Mouse (Mus musculus) embryonic facial prominence, embryonic 15.5 days (tissue): ENCODE data around the gene Olfr1564. TPM values are rescaled to one million over a fixed set of nuclear protein-coding genes. Genes with fewer than 3 reads are reported as not detected.
"Not testable (repeated sequence)": the region's sequence is repeated elsewhere in the genome, so short reads cannot be mapped to it uniquely, and the experiment has no call there.

Experiments used
- ATAC-seq: fragments of 200-750 bp; cut with Nextera tagmentation; 2 replicates; pipeline ENCODE4 v1.8.0; 2017; ENCODE audit warnings: low read depth, moderate TSS enrichment; ENCODE audit not compliant: insufficient number of reproducible peaks, low FRiP score, low TSS enrichment
- H3K27ac ChIP-seq: fragments of 300-500 bp; sonication (generic); replicated peaks from 2 replicates; pipeline ENCODE4 v1.5.1; 2015; ENCODE audit warnings: mild to moderate bottlenecking, inconsistent platforms
- H3K27me3 ChIP-seq: fragments of 300-500 bp; sonication (generic); 2 replicates; pipeline ENCODE4 v1.6.1; 2015; ENCODE audit warnings: inconsistent platforms
- H3K36me3 ChIP-seq: fragments of 300-500 bp; sonication (generic); 2 replicates; pipeline ENCODE4 v1.6.1; 2015; ENCODE audit warnings: mild to moderate bottlenecking, inconsistent platforms
- H3K4me1 ChIP-seq: fragments of 300-500 bp; sonication (generic); 2 replicates; pipeline ENCODE4 v1.6.1; 2015; ENCODE audit warnings: inconsistent platforms
- H3K4me2 ChIP-seq: fragments of 300-500 bp; sonication (generic); replicated peaks from 2 replicates; pipeline ENCODE4 v1.6.1; 2015; ENCODE audit warnings: mild to moderate bottlenecking, inconsistent platforms
- H3K4me3 ChIP-seq: fragments of 300-500 bp; sonication (generic); replicated peaks from 2 replicates; pipeline ENCODE4 v1.5.1; 2015; ENCODE audit warnings: mild to moderate bottlenecking, inconsistent platforms
- H3K9ac ChIP-seq: fragments of 300-500 bp; sonication (generic); 2 replicates; pipeline ENCODE4 v1.6.1; 2015; ENCODE audit warnings: inconsistent platforms
- H3K9me3 ChIP-seq: fragments of 300-500 bp; sonication (generic); replicated peaks from 2 replicates; pipeline ENCODE4 v1.6.1; 2016; ENCODE audit warnings: inconsistent platforms
- WGBS: fragments of 180-500 bp; shearing (Covaris S2); methylation state at CpG from one replicate; pipeline ENCODE4 v1.1.7; 2015; 5-methylcytosine and 5-hydroxymethylcytosine counted together
- polyA plus RNA-seq: library from polyadenylated mRNA; unstranded; fragments of >200 nt; fragmentation: Nextera tagmentation; extraction: Ambion mirVana; gene quantifications from 2 replicates; pipeline ENCODE4 v1.2.1, GENCODE M21; 2015

Gene Olfr1564
- not detected in 2 replicates for polyA plus RNA-seq

DNA sequence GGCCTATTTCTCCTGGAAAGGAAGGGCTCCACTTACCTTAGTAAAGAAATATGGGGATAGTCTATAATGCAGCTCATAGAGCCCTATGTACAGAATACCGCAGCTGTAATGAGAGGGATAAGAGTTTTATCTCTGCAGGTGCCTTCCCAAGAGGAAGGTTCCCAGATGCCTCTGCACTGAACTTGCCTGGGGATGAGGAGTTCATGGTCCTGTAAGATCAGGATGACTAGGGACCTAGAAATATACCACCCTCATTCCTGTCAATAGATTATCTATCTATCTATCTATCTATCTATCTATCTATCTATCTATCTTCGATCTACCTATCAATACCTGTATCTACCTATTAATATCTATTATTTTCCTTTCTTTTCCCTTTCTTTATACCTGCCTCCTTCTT lies at the start of gene Olfr1564:
Olfr1564 (minus strand) TSS at position 101 of the 400 bp plus-strand sequence.
- Histone ChIP-seq H3K9me3 (0 out of 2 replicates have a peak, but pooled peaks cover 5% of the 10 kb centered on the region), H3K4me2 (no peak within 1 kb of the TSS), H3K27me3 (no peaks in the 10 kb centered on the region), H3K36me3 (no peaks in the 10 kb centered on the region), H3K9ac (no peak within 1 kb of the TSS), H3K4me1 (no peaks in the 10 kb centered on the region), H3K27ac (no peak within 1 kb of the TSS), H3K4me3 (no peak within 1 kb of the TSS)
- ATAC-seq, result no peak
- 86% methylated on average over 2 of the region's 2 CpGs for WGBS

DNA sequence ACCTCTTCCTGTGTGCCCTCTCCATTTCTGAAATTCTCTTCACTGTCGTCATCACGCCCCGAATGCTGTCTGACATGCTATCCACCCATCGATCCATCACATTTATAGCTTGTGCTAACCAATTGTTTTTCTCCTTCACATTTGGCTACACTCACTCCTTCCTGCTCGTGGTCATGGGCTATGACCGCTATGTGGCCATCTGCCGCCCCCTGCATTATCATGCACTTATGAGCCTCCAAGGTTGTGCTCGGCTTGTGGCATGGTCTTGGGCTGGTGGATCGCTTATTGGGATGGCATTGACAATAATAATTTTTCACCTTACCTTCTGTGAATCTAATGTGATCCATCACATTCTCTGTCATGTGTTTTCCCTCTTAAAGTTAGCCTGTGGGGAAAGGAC lies 47.4 kb upstream of the Olfr1564 start:
- no peaks in the 10 kb centered on the region for H3K9me3 ChIP-seq
- H3K4me2 ChIP-seq, result no peak overlapping the region
- H3K27me3 ChIP-seq, result no peaks in the 10 kb centered on the region
- WGBS, result 86% methylated on average over 9 of the region's 9 CpGs
- H3K36me3 ChIP-seq, result no peaks in the 10 kb centered on the region
- no peak overlapping the region for H3K27ac ChIP-seq
- H3K9ac ChIP-seq, result no peak overlapping the region
- no peaks in the 10 kb centered on the region for H3K4me1 ChIP-seq
- no peak for ATAC-seq
- no peak overlapping the region for H3K4me3 ChIP-seq

- Histone ChIP-seq H3K9ac (no peak within 1 kb of the TSS), H3K36me3 (no peaks in the 10 kb centered on the region), H3K9me3 (no peaks in the 10 kb centered on the region), H3K27ac (no peak within 1 kb of the TSS), H3K4me3 (no peak within 1 kb of the TSS), H3K4me2 (no peak within 1 kb of the TSS), H3K27me3 (no peaks in the 10 kb centered on the region), H3K4me1 (no peaks in the 10 kb centered on the region)
- ATAC-seq, result no peak
- 60% methylated on average over 1 of the region's 1 CpGs for WGBS
These were observed 42.9 kb upstream of the Olfr1564 start, which contains the start of gene Olfr63 for GRCm38 (mm10) chr17:33264376-33264775. TSS of gene Olfr63 (plus strand) at chr17:33264676.

DNA sequence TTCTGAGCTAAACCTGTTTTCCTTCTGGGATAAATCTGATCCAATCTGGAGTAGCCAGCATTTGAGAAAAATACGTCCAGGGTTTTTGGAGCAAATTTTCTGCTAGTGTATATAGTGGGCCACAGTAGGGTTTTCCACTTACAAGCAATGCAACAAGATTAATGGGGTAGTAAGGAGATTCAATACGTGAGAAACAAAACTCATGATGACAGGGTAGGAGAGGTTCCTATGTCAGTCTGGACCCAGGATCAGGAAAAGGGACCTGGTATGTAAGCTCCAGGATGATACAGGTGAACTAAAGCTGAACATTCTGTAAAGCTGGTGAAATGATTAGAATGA lies 33.8 kb upstream of the Olfr1564 start:
- 0 out of 2 replicates have a peak, but pooled peaks have one; percentile 4 for ATAC-seq
- not testable (repeated sequence) for H3K9ac ChIP-seq
- WGBS, result no CpG with 5 or more reads among the region's 2 CpGs

GRCm38 (mm10) chr17:33254530-33255318 lies 33.2 kb upstream of the Olfr1564 start, which contains the start of gene Zfp955a:
TSS of gene Zfp955a (minus strand) at chr17:33255145.
- WGBS, result 43% methylated on average over 1 of the region's 34 CpGs
- H3K27me3 ChIP-seq, H3K9me3 ChIP-seq, H3K4me1 ChIP-seq, H3K4me2 ChIP-seq, H3K36me3 ChIP-seq, H3K27ac ChIP-seq, H3K9ac ChIP-seq: not testable (repeated sequence)
- ATAC-seq, result peak; percentile 97
- H3K4me3 ChIP-seq, result 0 out of 2 replicates have a peak within 1 kb of the TSS, but pooled peaks have one; percentile 10

More for the DNA sequence above, 33.8 kb upstream of the Olfr1564 start:
- not testable (repeated sequence) for H3K4me2 ChIP-seq, H3K36me3 ChIP-seq, H3K4me3 ChIP-seq, H3K4me1 ChIP-seq, H3K27ac ChIP-seq, H3K27me3 ChIP-seq, H3K9me3 ChIP-seq

- not testable (repeated sequence) for H3K4me3 ChIP-seq, H3K9ac ChIP-seq, H3K4me1 ChIP-seq, H3K4me2 ChIP-seq, ATAC-seq, H3K27me3 ChIP-seq, H3K27ac ChIP-seq
- WGBS, result 89% methylated on average over 1 of the region's 1 CpGs
- peaks cover 13% of the 10 kb centered on the region; the same call in 1 of the 2 replicates for H3K9me3 ChIP-seq
- peaks cover 16% of the 10 kb centered on the region for H3K36me3 ChIP-seq
These were observed 15.2 kb upstream of the Olfr1564 start for GRCm38 (mm10) chr17:33236646-33237045.

DNA sequence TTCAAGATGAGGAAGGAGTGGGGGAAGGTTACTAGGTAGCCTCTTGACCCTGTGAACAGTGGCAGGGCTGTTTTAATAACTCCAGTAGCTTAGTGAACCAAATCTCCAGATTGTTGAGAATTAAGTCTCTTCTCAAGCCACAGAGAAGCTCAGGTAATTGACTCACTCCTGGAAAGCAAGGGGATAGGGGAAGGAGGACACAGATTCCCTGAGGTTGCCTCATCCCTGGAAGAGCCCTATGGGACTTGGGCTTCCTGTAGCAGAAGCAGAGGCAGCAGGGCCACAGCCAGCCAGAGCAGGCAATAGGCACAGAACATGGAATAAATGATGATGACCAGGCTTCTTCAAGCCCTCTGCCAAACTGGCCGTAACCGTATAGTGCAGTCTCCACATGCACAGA lies 30.5 kb downstream of the Olfr1564 start, which contains the start of gene Olfr239:
Olfr239 (plus strand) TSS at position 301 of the 400 bp plus-strand sequence.
- H3K27me3 ChIP-seq, H3K36me3 ChIP-seq, H3K4me3 ChIP-seq, ATAC-seq, H3K9ac ChIP-seq, H3K9me3 ChIP-seq, H3K4me2 ChIP-seq, H3K27ac ChIP-seq, H3K4me1 ChIP-seq: not testable (repeated sequence)
- WGBS, result no CpG with 5 or more reads among the region's 2 CpGs

DNA sequence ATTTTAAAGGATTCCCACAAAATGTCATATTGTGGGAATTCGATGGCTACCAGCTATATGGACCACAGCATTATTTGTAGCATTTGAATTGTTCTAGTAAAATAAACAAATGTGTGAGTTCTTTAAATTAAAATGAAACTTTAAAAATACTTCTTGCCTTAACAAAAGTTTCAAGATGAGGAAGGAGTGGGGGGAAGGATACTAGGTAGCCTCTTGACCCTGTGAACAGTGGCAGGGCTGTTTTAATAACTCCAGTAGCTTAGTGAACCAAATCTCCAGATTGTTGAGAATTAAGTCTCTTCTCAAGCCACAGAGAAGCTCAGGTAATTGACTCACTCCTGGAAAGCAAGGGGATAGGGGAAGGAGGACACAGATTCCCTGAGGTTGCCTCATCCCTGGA lies 53.3 kb downstream of the Olfr1564 start, which contains the start of gene Olfr55:
Olfr55 (plus strand) TSS at position 301 of the 400 bp plus-strand sequence.
- H3K36me3 ChIP-seq, H3K9ac ChIP-seq, H3K27ac ChIP-seq, H3K27me3 ChIP-seq, ATAC-seq, H3K4me1 ChIP-seq, H3K4me2 ChIP-seq, H3K9me3 ChIP-seq, H3K4me3 ChIP-seq: not testable (repeated sequence)
- WGBS, result 86% methylated on average over 1 of the region's 1 CpGs

Other genes starting within 250 kb of the Olfr1564 start
- gene Zfp952, start 228.6 kb downstream of the Olfr1564 start, polyA plus RNA-seq, result 11.7 and 13.7 TPM in 2 replicates
- gene Zfp763, start 188.3 kb downstream of the Olfr1564 start, polyA plus RNA-seq, result 13.7 and 13.9 TPM in 2 replicates
- gene 4921501E09Rik, start 153.6 kb downstream of the Olfr1564 start, polyA plus RNA-seq, result not detected in 2 replicates
- 9.4 TPM in 2 replicates for gene Zfp563, start 132.4 kb downstream of the Olfr1564 start, polyA plus RNA-seq
- gene Morc2b, start 82.0 kb downstream of the Olfr1564 start, polyA plus RNA-seq, result 0.11 TPM in 1 of 2 replicates, not detected in the other
- gene Olfr55, start 53.2 kb downstream of the Olfr1564 start, polyA plus RNA-seq, result 0.05 and 0.12 TPM in 2 replicates
- 0.05 TPM in 1 of 2 replicates, not detected in the other for gene Olfr239, start 30.4 kb downstream of the Olfr1564 start, polyA plus RNA-seq
- 16.1 and 16.4 TPM in 2 replicates for gene Zfp955a, start 33.5 kb upstream of the Olfr1564 start, polyA plus RNA-seq
- 0.03 and 0.12 TPM in 2 replicates for gene Olfr63, start 43.0 kb upstream of the Olfr1564 start, polyA plus RNA-seq
- gene Zfp955b, start 67.9 kb upstream of the Olfr1564 start, polyA plus RNA-seq, result 12.8 and 13.6 TPM in 2 replicates
- 7.7 and 9.5 TPM in 2 replicates for gene Zfp81, start 137.2 kb upstream of the Olfr1564 start, polyA plus RNA-seq
- 13.7 and 15.8 TPM in 2 replicates for gene Zfp101, start 173.0 kb upstream of the Olfr1564 start, polyA plus RNA-seq
- gene Actl9, start 211.2 kb upstream of the Olfr1564 start, polyA plus RNA-seq, result not detected in 2 replicates